Mouse (Mus musculus) myocyte (in vitro differentiated cells): Measurements from ENCODE around the gene Eef1a1. TPM values are rescaled to one million over a fixed set of nuclear protein-coding genes. Genes with fewer than 3 reads are reported as not detected.

Experiments
- H3K27me3 ChIP-seq: one replicate; pipeline ENCODE4 v1.6.1; 2011; ENCODE audit not compliant: control insufficient read depth, insufficient read depth, insufficient read length
- H3K36me3 ChIP-seq: one replicate; pipeline ENCODE4 v1.6.1; 2011; ENCODE audit not compliant: control insufficient read depth, insufficient read depth
- H3K4me2 ChIP-seq: one replicate; pipeline ENCODE4 v1.6.1; 2011; ENCODE audit warnings: low read depth, control low read depth
- H3K4me3 ChIP-seq: one replicate; pipeline ENCODE4 v1.5.1; 2011; ENCODE audit warnings: mild to moderate bottlenecking, control low read depth, moderate library complexity
- H3K79me2 ChIP-seq: one replicate; pipeline ENCODE4 v1.6.1; 2011; ENCODE audit not compliant: control insufficient read depth, insufficient read depth
- H3ac ChIP-seq: one replicate; pipeline ENCODE4 v1.6.1; 2011; ENCODE audit not compliant: control insufficient read depth, insufficient read length
- CEBPB ChIP-seq: IDR thresholded peaks from 2 replicates; pipeline ENCODE4 v1.6.1; 2011; ENCODE audit warnings: mild to moderate bottlenecking, moderate library complexity; ENCODE audit not compliant: poor library complexity, insufficient read depth, severe bottlenecking
- E2F4 ChIP-seq: IDR thresholded peaks from one replicate; pipeline ENCODE4 v1.6.1; 2011; ENCODE audit warnings: mild to moderate bottlenecking, control low read depth, moderate library complexity; ENCODE audit not compliant: insufficient read depth
- MAX ChIP-seq: IDR thresholded peaks from one replicate; pipeline ENCODE4 v1.6.1; 2011; ENCODE audit warnings: low read depth, mild to moderate bottlenecking, control low read depth
- MYOD1 ChIP-seq, 3 experiments: IDR thresholded peaks; one replicate each; pipeline ENCODE4 v1.6.1; 2011; ENCODE audit warnings: control low read depth in 2 of 3, low read depth in 2 of 3, mild to moderate bottlenecking in 2 of 3, moderate library complexity in 1 of 3; ENCODE audit not compliant: insufficient read length in 2 of 3, control insufficient read depth in 1 of 3
- MYOG ChIP-seq, 3 experiments: IDR thresholded peaks; one replicate each; pipeline ENCODE4 v1.6.1; 2011; ENCODE audit warnings: control low read depth in 2 of 3, low read depth in 2 of 3, mild to moderate bottlenecking in 2 of 3; ENCODE audit not compliant: insufficient read length in 2 of 3, control insufficient read depth in 1 of 3, insufficient read depth in 1 of 3
- POLR2A ChIP-seq: IDR thresholded peaks from one replicate; pipeline ENCODE4 v1.6.1; 2011; ENCODE audit warnings: low read depth, mild to moderate bottlenecking, control low read depth, moderate library complexity; ENCODE audit not compliant: insufficient read length
- POLR2AphosphoS2 ChIP-seq: IDR thresholded peaks from one replicate; pipeline ENCODE4 v1.6.1; 2011; ENCODE audit warnings: low read depth, control low read depth; ENCODE audit not compliant: insufficient read length
- REST ChIP-seq: IDR thresholded peaks from one replicate; pipeline ENCODE4 v1.6.1; 2011; ENCODE audit warnings: mild to moderate bottlenecking, control low read depth, moderate library complexity; ENCODE audit not compliant: insufficient read depth, insufficient read length
- SRF ChIP-seq: IDR thresholded peaks from one replicate; pipeline ENCODE4 v1.6.1; 2011; ENCODE audit warnings: low read depth; ENCODE audit not compliant: control insufficient read depth, insufficient read length
- TCF12 ChIP-seq: IDR thresholded peaks from one replicate; pipeline ENCODE4 v1.6.1; 2011; ENCODE audit warnings: mild to moderate bottlenecking, control low read depth; ENCODE audit not compliant: poor library complexity, insufficient read depth, severe bottlenecking
- TCF3 ChIP-seq: IDR thresholded peaks from one replicate; pipeline ENCODE4 v1.6.1; 2011; ENCODE audit warnings: low read depth, control low read depth; ENCODE audit not compliant: insufficient read length
- USF1 ChIP-seq: IDR thresholded peaks from one replicate; pipeline ENCODE4 v1.6.1; 2011; ENCODE audit warnings: low read depth, mild to moderate bottlenecking, control low read depth, moderate library complexity
- polyA plus RNA-seq: library from polyadenylated mRNA; unstranded; fragments of >200 nt; fragmentation: generic; extraction: Trizol; gene quantifications from one replicate; pipeline ENCODE4 v1.2.1, GENCODE M21; 2012; ENCODE audit warnings: missing spikeins

Eef1a1 gene
- polyA plus RNA-seq, 1 experiment = 8,203 TPM

- no peak overlapping the region for H3ac ChIP-seq
- H3K27me3 ChIP-seq = peaks cover 7% of the 10 kb centered on the region
- no peak for TF ChIP-seq E2F4
- TF ChIP-seq POLR2AphosphoS2 = no peak
- TF ChIP-seq MYOG (IDR thresholded peaks at IDR 0.05; ENCODE audit: control insufficient read depth in 1 of 3, insufficient read depth in 1 of 3, insufficient read length in 2 of 3, low read depth in 2 of 3) = no peak
- TF ChIP-seq POLR2A = no peak
- TF ChIP-seq REST = no peak
- no peak for TF ChIP-seq SRF
- TF ChIP-seq CEBPB = no peak
- TF ChIP-seq TCF12 = no peak
- TF ChIP-seq MYOD1 (IDR thresholded peaks at IDR 0.05; ENCODE audit: control insufficient read depth in 1 of 3, insufficient read length in 2 of 3, low read depth in 2 of 3) = no peak
- no peak for TF ChIP-seq USF1
- no peak for TF ChIP-seq TCF3
- no peak for TF ChIP-seq MAX
- no peak overlapping the region for H3K4me3 ChIP-seq
- no peak overlapping the region for H3K4me2 ChIP-seq
- H3K36me3 ChIP-seq = no peaks in the 10 kb centered on the region
- no peaks in the 10 kb centered on the region for H3K79me2 ChIP-seq
Observed at GRCm38 (mm10) chr9:78439426-78439825, 49.5 kb downstream of the Eef1a1 start.

- H3ac ChIP-seq = no peak overlapping the region
- no peak overlapping the region for H3K4me2 ChIP-seq
- H3K4me3 ChIP-seq = no peak overlapping the region
- no peaks in the 10 kb centered on the region for H3K79me2 ChIP-seq
- H3K27me3 ChIP-seq = no peaks in the 10 kb centered on the region
- H3K36me3 ChIP-seq = no peaks in the 10 kb centered on the region
- no peak for TF ChIP-seq USF1
- TF ChIP-seq MAX = no peak
- no peak for TF ChIP-seq POLR2AphosphoS2
- TF ChIP-seq TCF12 = no peak
- no peak for TF ChIP-seq SRF
- no peak for TF ChIP-seq MYOG (IDR thresholded peaks at IDR 0.05; ENCODE audit: control insufficient read depth in 1 of 3, insufficient read depth in 1 of 3, insufficient read length in 2 of 3, low read depth in 2 of 3)
- TF ChIP-seq REST = no peak
- TF ChIP-seq CEBPB = no peak
- no peak for TF ChIP-seq POLR2A
- no peak for TF ChIP-seq E2F4
- TF ChIP-seq TCF3 = no peak
- no peak for TF ChIP-seq MYOD1 (IDR thresholded peaks at IDR 0.05; ENCODE audit: control insufficient read depth in 1 of 3, insufficient read length in 2 of 3, low read depth in 2 of 3)
Observed at GRCm38 (mm10) chr9:78432471-78432870, 56.5 kb downstream of the Eef1a1 start.

GRCm38 (mm10) chr9:78430486-78430885, 58.5 kb downstream of the Eef1a1 start:
- H3K79me2 ChIP-seq = no peaks in the 10 kb centered on the region

GRCm38 (mm10) chr9:78429551-78429950, 59.4 kb downstream of the Eef1a1 start:
- Histone ChIP-seq H3K4me2 (no peak overlapping the region), H3K79me2 (no peaks in the 10 kb centered on the region), H3K4me3 (no peak overlapping the region), H3ac (no peak overlapping the region), H3K36me3 (no peaks in the 10 kb centered on the region), H3K27me3 (no peaks in the 10 kb centered on the region)
- TF ChIP-seq POLR2AphosphoS2 (no peak), CEBPB (no peak), REST (no peak), TCF3 (no peak), TCF12 (no peak), SRF (no peak), POLR2A (no peak)

More at GRCm38 (mm10) chr9:78430486-78430885, 58.5 kb downstream of the Eef1a1 start:
- H3K4me3 ChIP-seq = no peak overlapping the region
- TF ChIP-seq E2F4 (no peak), MYOG (IDR thresholded peaks at IDR 0.05; ENCODE audit: control insufficient read depth in 1 of 3, insufficient read depth in 1 of 3, insufficient read length in 2 of 3, low read depth in 2 of 3) (no peak), TCF12 (no peak), TCF3 (no peak), MAX (no peak), POLR2AphosphoS2 (no peak), CEBPB (no peak), USF1 (no peak), SRF (no peak), REST (no peak), MYOD1 (IDR thresholded peaks at IDR 0.05; ENCODE audit: control insufficient read depth in 1 of 3, insufficient read length in 2 of 3, low read depth in 2 of 3) (no peak), POLR2A (no peak)
- H3K4me2 ChIP-seq = no peak overlapping the region
- no peak overlapping the region for H3ac ChIP-seq
- H3K36me3 ChIP-seq = no peaks in the 10 kb centered on the region
- no peaks in the 10 kb centered on the region for H3K27me3 ChIP-seq

GRCm38 (mm10) chr9:78428870-78429432, 60.0 kb downstream of the Eef1a1 start:
- Histone ChIP-seq H3K4me3 (no peak overlapping the region), H3K4me2 (no peak overlapping the region), H3ac (no peak overlapping the region), H3K36me3 (no peaks in the 10 kb centered on the region), H3K79me2 (no peaks in the 10 kb centered on the region), H3K27me3 (no peaks in the 10 kb centered on the region)
- TF ChIP-seq E2F4 (no peak), MAX (no peak), USF1 (no peak), TCF12 (no peak), MYOD1 (IDR thresholded peaks at IDR 0.05; ENCODE audit: control insufficient read depth in 1 of 3, insufficient read length in 2 of 3, low read depth in 2 of 3) (no peak), MYOG (IDR thresholded peaks at IDR 0.05; ENCODE audit: control insufficient read depth in 1 of 3, insufficient read depth in 1 of 3, insufficient read length in 2 of 3, low read depth in 2 of 3) (no peak), POLR2AphosphoS2 (no peak), TCF3 (no peak), SRF (no peak), POLR2A (no peak), REST (no peak), CEBPB (no peak)
